Mouse (Mus musculus) large intestine, adult 2 months (tissue): ENCODE measurements at regions not wholly inside any gene's neighbourhood (a gene's known extent, or its start where the extent isn't known, plus 50 kb on each side); places are given as distances from the start of the nearest gene placed in this dataset.
A peak's percentile ranks its signal among the peaks of the same experiment; 100 is the strongest.

ENCODE experiments used
- DNase-seq: peaks from one replicate; pipeline ENCODE4 v3.0.0-alpha.2; 2012; ENCODE audit warnings: low read depth, low spot score
- WGBS: fragments of 180-500 bp; shearing (Covaris S2); methylation state at CpG from one replicate; pipeline ENCODE4 v1.1.7; 2018; 5-methylcytosine and 5-hydroxymethylcytosine counted together

GRCm38 (mm10) chr13:10540197-10540940 lies 179.7 kb upstream of the Chrm3 start:
- 73% methylated on average over 8 of the region's 8 CpGs for WGBS
- peak; percentile 7 for DNase-seq

DNA sequence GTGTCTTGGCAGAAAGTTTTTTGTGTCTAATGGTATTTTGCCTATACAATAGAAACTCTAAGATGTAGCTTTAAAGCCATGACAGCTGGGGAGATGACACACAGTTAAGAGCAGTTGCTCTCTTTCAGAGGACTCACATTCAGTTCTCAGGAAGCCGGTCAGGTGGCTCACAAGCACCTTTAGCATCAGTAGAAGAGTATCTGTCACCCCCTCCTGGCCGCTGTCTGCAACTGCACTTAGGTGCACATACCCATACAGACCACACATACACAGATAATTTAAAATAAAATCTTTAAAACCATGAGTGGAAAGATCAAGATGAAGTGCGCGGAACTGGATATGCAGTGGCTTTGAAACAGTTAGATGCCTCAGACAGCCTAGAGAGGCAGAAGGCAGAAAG lies 178.3 kb upstream of the Chrm3 start:
- 86% methylated on average over 4 of the region's 4 CpGs for WGBS
- no peak for DNase-seq

DNA sequence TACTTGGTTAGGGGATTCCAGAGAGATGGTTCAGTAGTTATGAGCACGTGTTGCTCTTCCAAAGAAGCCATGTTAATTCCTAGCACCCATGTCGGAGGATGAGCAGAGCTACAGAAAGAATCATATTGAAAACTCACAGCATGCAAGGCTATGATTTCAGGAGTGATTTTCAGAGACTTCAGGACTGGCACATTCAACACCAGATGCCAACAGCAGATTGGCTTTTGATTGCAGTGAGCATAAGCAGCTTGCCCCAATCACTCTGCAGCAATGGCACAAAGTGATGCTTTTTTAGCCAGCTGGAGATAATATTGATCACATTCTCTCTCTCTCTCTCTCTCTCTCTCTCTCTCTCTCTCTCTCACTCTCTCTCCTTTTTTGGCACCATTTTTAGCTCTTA lies 166.6 kb upstream of the Chrm3 start:
- 60% methylated on average over 2 of the region's 2 CpGs for WGBS

GRCm38 (mm10) chr13:10526470-10527207 lies 166.0 kb upstream of the Chrm3 start:
- WGBS: 18% methylated on average over 5 of the region's 5 CpGs
- peak; percentile 3 for DNase-seq

More for the DNA sequence above, 166.6 kb upstream of the Chrm3 start:
- DNase-seq: no peak

DNA sequence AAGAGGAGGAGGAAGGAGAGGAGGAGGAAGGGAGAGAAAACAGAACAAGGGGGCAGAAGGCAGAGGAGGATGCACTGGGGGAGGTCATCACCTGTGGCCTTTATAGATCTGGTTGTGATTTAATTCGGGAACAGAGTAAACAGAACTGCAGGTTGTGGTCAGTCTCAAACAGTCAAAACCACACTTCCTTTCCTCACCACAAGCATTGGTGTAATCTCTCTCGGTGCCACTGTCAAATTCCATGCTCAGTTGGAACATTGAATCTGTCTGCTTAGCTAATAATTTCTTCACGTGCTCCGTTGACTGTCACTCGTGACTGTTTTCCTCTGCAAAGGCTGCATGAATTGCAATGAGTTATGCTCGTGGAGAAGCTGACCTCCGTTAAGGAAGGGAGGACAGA lies 143.6 kb upstream of the Chrm3 start:
- no peak for DNase-seq
- 41% methylated on average over 7 of the region's 7 CpGs for WGBS

DNA sequence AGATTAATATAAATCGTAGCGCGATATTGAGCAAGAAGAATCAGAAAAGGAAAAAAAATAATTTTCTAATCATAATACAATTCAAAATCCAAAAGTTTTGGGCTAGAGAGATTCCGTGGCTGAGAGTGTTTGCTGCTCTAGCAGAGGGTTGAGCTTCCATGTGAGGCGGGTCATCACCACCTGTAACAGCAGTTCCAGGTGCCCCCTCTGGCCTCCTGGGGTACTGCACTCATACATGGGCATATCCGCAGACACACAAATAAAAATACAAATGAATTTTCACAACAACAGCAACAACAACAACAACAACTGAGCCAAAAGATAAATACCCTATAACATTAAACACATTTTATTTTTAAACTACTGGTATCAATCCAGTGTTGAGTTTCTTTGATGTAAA lies 94.7 kb upstream of the Chrm3 start:
- WGBS: 98% methylated on average over 6 of the region's 6 CpGs
- no peak for DNase-seq

DNA sequence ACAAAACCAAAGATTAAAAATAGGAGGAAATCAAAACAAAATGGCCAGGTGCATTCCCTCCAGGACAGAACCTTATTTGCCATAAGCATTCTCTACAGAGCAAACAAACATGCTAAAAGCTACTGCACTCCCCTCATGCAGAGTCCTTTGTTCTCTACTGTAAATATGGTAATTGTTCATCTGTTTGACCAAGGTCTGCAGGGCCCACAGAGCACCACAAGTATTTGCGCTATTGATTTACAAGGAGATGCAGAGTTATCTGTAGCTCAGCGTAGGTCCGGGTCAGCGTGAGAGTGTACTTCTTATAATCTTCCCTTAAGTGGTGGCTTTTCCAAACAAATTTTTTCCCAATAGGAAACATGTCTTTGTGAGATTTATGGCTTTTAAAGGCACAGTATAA lies 94.0 kb upstream of the Chrm3 start:
- no peak for DNase-seq
- 50% methylated on average over 4 of the region's 4 CpGs for WGBS

GRCm38 (mm10) chr13:10451057-10451456 lies 90.4 kb upstream of the Chrm3 start:
- 7% methylated on average over 3 of the region's 3 CpGs for WGBS
- no peak for DNase-seq

DNA sequence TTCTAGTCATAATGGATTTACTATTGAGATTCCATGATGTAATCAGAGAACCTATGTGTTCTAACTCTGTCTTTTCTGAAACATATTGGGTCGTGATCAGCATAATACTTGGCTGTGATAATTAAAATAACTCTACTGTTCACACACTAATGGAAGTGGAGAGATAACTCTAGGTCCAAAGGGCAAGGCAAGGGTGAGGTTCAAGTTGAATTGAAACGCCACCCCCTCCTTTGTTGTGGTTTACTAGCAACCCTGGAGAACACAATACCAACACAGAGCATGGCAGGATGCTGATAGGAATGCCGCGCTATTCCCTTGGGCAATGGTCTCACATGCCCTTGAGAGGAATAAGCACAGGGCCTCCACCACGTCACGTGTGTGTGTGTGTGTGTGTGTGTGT lies 88.9 kb upstream of the Chrm3 start:
- no peak for DNase-seq
- 77% methylated on average over 6 of the region's 6 CpGs for WGBS

- no peak for DNase-seq
- 47% methylated on average over 1 of the region's 1 CpGs for WGBS
Measured at GRCm38 (mm10) chr13:10447806-10448205, 87.2 kb upstream of the Chrm3 start.

DNA sequence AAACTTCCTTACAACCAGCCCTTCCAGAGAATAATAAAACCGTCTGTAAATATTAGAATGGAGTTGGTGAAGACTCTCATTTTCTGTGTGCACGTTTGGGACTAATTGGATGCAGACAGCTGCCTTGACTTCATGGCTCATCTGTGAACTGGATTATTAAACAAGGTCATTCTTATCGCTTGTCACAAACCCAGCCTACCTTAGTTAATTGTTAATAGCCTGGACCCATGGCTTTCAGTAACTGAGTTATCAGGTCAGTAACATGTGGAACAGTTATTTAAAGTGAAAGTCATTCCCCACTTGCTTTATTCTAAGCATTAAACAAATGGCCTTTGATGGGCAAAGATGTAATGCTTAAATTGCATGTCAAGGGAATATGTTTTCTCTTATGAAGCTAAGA lies 85.0 kb upstream of the Chrm3 start:
- 20% methylated on average over 3 of the region's 3 CpGs for WGBS
- no peak for DNase-seq
